Comparison of ENCODE assay signal across 16 mouse cellular contexts in genomic region chr16:76216184-76216583, GRCm38 (mm10).
A peak's percentile ranks its signal among the peaks of the same experiment; 100 is the strongest.
DNase-seq lines count a peak whose midpoint lies in the region; ATAC-seq and TF ChIP-seq lines count a peak whose summit lies in the region.
"Had no signal": no experiment of that assay in that cellular context is flagged by ENCODE, and none has a peak within 500 bp of the region (broad histone marks: within the 10 kb centered on the region; RNA-seq: fewer than 3 reads in every experiment).

No protein-coding gene starts in this region.

- peak overlapping the region; percentile 67; the same call in 1 of the 2 replicates for H3K27ac ChIP-seq in heart, embryonic 10.5 days
- no peak overlapping the region for H3K27ac ChIP-seq in kidney, adult 2 months (ENCODE audit: insufficient read depth, low read depth, low read length)
- no peak overlapping the region for H3K27ac ChIP-seq in embryonic facial prominence, embryonic 15.5 days (replicated peaks)
- H3K27ac ChIP-seq: forebrain, embryonic 12.5 days; hindbrain, embryonic 14.5 days had no signal

- no peak for DNase-seq in heart, embryonic 10.5 days (ENCODE audit: low spot score)
- DNase-seq in heart, adult 8-10 months (ENCODE audit: low spot score): no peak
- DNase-seq in kidney, postnatal 10 days: peak; percentile 30
- no peak for DNase-seq in kidney, adult 2 months
- DNase-seq in Muller cell, postnatal 12 days (ENCODE audit: inconsistent ontology term): peak; percentile 51
- no peak for DNase-seq in cerebellum, postnatal 36 days
- DNase-seq in left cerebral cortex, adult 8-10 months (ENCODE audit: low spot score in 2 of 2): no peak
- DNase-seq: midbrain, embryonic 14.5 days; thymus, postnatal 25 days had no signal

- no peaks in the 10 kb centered on the region for H3K36me3 ChIP-seq in heart, embryonic 10.5 days
- H3K36me3 ChIP-seq in kidney, adult 2 months (ENCODE audit: control insufficient read depth, insufficient read depth, low read length): no peaks in the 10 kb centered on the region
- H3K36me3 ChIP-seq in embryonic facial prominence, embryonic 15.5 days: no peaks in the 10 kb centered on the region
- H3K36me3 ChIP-seq: embryonic facial prominence, embryonic 13.5 days; forebrain, embryonic 12.5 days had no signal

- WGBS in heart, embryonic 10.5 days: 40% methylated on average over 8 of the region's 9 CpGs
- WGBS in kidney, adult 2 months: 22% methylated on average over 8 of the region's 9 CpGs
- 23% methylated on average over 8 of the region's 9 CpGs for WGBS in embryonic facial prominence, embryonic 15.5 days

- TF ChIP-seq CTCF in kidney, adult 2 months (conservative IDR thresholded peaks at IDR 0.05; ENCODE audit: insufficient read depth, insufficient read length, low read depth, low read length): no peak

- ATAC-seq in embryonic facial prominence, embryonic 15.5 days (ENCODE audit: insufficient number of reproducible peaks, low FRiP score, low TSS enrichment, low read depth): no peak
- ATAC-seq: intestine, embryonic 16.5 days had no signal

- H3K4me3 ChIP-seq in heart, embryonic 10.5 days: no peak overlapping the region
- H3K4me3 ChIP-seq in kidney, adult 2 months (ENCODE audit: insufficient read depth, low read depth, low read length): no peak overlapping the region
- H3K4me3 ChIP-seq in embryonic facial prominence, embryonic 15.5 days (replicated peaks): no peak overlapping the region
- H3K4me3 ChIP-seq: embryonic facial prominence, embryonic 13.5 days; forebrain, embryonic 12.5 days; layer of hippocampus, adult 2 months had no signal

- H3K9me3 ChIP-seq in heart, embryonic 10.5 days: no peaks in the 10 kb centered on the region
- H3K9me3 ChIP-seq in embryonic facial prominence, embryonic 15.5 days (replicated peaks): no peaks in the 10 kb centered on the region
- H3K9me3 ChIP-seq: embryonic facial prominence, embryonic 13.5 days; forebrain, embryonic 12.5 days had no signal

- no peak overlapping the region for H3K9ac ChIP-seq in embryonic facial prominence, embryonic 15.5 days
- H3K9ac ChIP-seq: embryonic facial prominence, embryonic 13.5 days; forebrain, embryonic 12.5 days; hindbrain, embryonic 14.5 days had no signal

- peaks cover 4% of the 10 kb centered on the region; the same call in 1 of the 2 replicates for H3K4me1 ChIP-seq in heart, embryonic 10.5 days
- peaks cover 4% of the 10 kb centered on the region; the same call in 1 of the 2 replicates for H3K4me1 ChIP-seq in kidney, adult 2 months (ENCODE audit: control insufficient read depth, insufficient read depth, low read length)
- H3K4me1 ChIP-seq in embryonic facial prominence, embryonic 15.5 days: no peaks in the 10 kb centered on the region; the same call in 1 of the 2 replicates
- H3K4me1 ChIP-seq: forebrain, embryonic 12.5 days had no signal

- TF ChIP-seq POLR2A in kidney, adult 2 months (IDR thresholded peaks at IDR 0.05; ENCODE audit: low read depth, low read length): no peak

- no peaks in the 10 kb centered on the region for H3K27me3 ChIP-seq in heart, embryonic 10.5 days (ENCODE audit: insufficient read depth, poor library complexity, severe bottlenecking)
- H3K27me3 ChIP-seq in kidney, adult 2 months (replicated peaks; ENCODE audit: control insufficient read depth, insufficient read depth, low read length): no peaks in the 10 kb centered on the region
- H3K27me3 ChIP-seq in embryonic facial prominence, embryonic 15.5 days: no peaks in the 10 kb centered on the region
- H3K27me3 ChIP-seq: embryonic facial prominence, embryonic 13.5 days; forebrain, embryonic 12.5 days had no signal

- H3K4me2 ChIP-seq in embryonic facial prominence, embryonic 15.5 days (replicated peaks): 0 out of 2 replicates have a peak overlapping the region, but pooled peaks have one; percentile 12
- H3K4me2 ChIP-seq: embryonic facial prominence, embryonic 13.5 days; forebrain, embryonic 12.5 days; hindbrain, embryonic 14.5 days; liver, embryonic 11.5 days had no signal

Comparison
In these comparisons a context has a peak if more than half of its experiments do, and no peak if none do; other contexts are left out.
1. DNase-seq: peak in kidney, postnatal 10 days (single experiment) and Muller cell, postnatal 12 days (single experiment); none in heart, embryonic 10.5 days (single experiment), heart, adult 8-10 months (single experiment), kidney, adult 2 months (single experiment), cerebellum, postnatal 36 days (0 of 2) and left cerebral cortex, adult 8-10 months (0 of 2).